Mouse (Mus musculus) neural tube, embryonic 10.5 days (tissue): ENCODE measurements around the gene Kalrn.
A peak's percentile ranks its signal among the peaks of the same experiment; 100 is the strongest.

Experiments
- DNase-seq: peaks from one replicate; pipeline ENCODE4 v3.0.0-alpha.2; 2017; ENCODE audit warnings: low spot score; ENCODE audit errors: extremely low spot score

Gene Kalrn

GRCm38 (mm10) chr16:34208748-34209147 is 364.6 kb downstream of the Kalrn start:
- DNase-seq = no peak

- DNase-seq = no peak
Measured at GRCm38 (mm10) chr16:34207972-34208371, 365.4 kb downstream of the Kalrn start.

GRCm38 (mm10) chr16:34204527-34205139 is 368.7 kb downstream of the Kalrn start:
- DNase-seq = no peak

- no peak for DNase-seq
Measured at GRCm38 (mm10) chr16:34199543-34199942, 373.8 kb downstream of the Kalrn start.

- peak; percentile 44 for DNase-seq
Measured at GRCm38 (mm10) chr16:34192959-34193842, 380.1 kb downstream of the Kalrn start.

GRCm38 (mm10) chr16:34184721-34185120 is 388.6 kb downstream of the Kalrn start:
- no peak for DNase-seq

- DNase-seq = no peak
Measured at GRCm38 (mm10) chr16:34183186-34183585, 390.1 kb downstream of the Kalrn start.

GRCm38 (mm10) chr16:34175625-34176024 is 397.7 kb downstream of the Kalrn start:
- DNase-seq = no peak

- no peak for DNase-seq
Measured at GRCm38 (mm10) chr16:34172572-34173181, 400.7 kb downstream of the Kalrn start.

- DNase-seq = no peak
Measured at GRCm38 (mm10) chr16:34167042-34167441, 406.3 kb downstream of the Kalrn start.

GRCm38 (mm10) chr16:34163086-34163485 is 410.2 kb downstream of the Kalrn start:
- no peak for DNase-seq

- no peak for DNase-seq
Measured at GRCm38 (mm10) chr16:34159576-34159975, 413.8 kb downstream of the Kalrn start.

- no peak for DNase-seq
Measured at GRCm38 (mm10) chr16:34157386-34158135, 415.8 kb downstream of the Kalrn start.

GRCm38 (mm10) chr16:34155696-34156095 is 417.6 kb downstream of the Kalrn start:
- DNase-seq = no peak

GRCm38 (mm10) chr16:34154903-34155302 is 418.4 kb downstream of the Kalrn start:
- no peak for DNase-seq

GRCm38 (mm10) chr16:34151528-34152071 is 421.7 kb downstream of the Kalrn start:
- no peak for DNase-seq

- no peak for DNase-seq
Measured at GRCm38 (mm10) chr16:34141670-34142069, 431.7 kb downstream of the Kalrn start.

GRCm38 (mm10) chr16:34135074-34135473 is 438.3 kb downstream of the Kalrn start:
- no peak for DNase-seq

GRCm38 (mm10) chr16:34134628-34135027 is 438.7 kb downstream of the Kalrn start:
- DNase-seq = no peak

- peak; percentile 49 for DNase-seq
Measured at GRCm38 (mm10) chr16:34125595-34125994, 447.7 kb downstream of the Kalrn start.

- DNase-seq = no peak
Measured at GRCm38 (mm10) chr16:34122486-34122885, 450.8 kb downstream of the Kalrn start.
